Comparison of ENCODE assay signal across 28 mouse cellular contexts in the genomic region with DNA sequence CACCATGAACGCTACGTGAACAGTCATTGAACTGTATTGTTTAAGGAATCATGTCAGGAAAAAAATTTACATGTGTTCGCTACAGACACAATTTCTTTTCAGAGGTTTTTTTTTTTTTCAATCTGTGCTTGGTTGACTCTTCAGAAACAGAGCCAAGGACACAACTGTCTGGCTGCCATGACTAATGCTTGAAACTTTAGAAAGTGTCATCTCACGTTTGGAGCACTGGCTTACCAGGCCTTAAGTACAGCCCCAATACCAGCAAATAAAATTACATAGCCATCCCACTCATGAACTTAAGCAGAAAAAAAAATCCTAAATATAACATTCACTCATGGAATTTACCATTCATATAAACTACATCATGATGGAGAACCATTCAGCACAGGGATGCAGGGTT.
"Had no signal": no experiment of that assay in that cellular context is flagged by ENCODE, and none has a peak within 500 bp of the region (broad histone marks: within the 10 kb centered on the region; RNA-seq: fewer than 3 reads in every experiment).

No protein-coding gene starts in this region.

- H3K27me3 ChIP-seq: heart, embryonic 12.5 days; hindbrain, embryonic 12.5 days; intestine, embryonic 15.5 days; limb, embryonic 12.5 days; liver, embryonic 13.5 days; liver, embryonic 15.5 days had no signal

- H3K4me2 ChIP-seq: heart, embryonic 12.5 days; hindbrain, embryonic 12.5 days; hindbrain, embryonic 14.5 days; intestine, embryonic 15.5 days; limb, embryonic 12.5 days; liver, embryonic 11.5 days; liver, embryonic 13.5 days; liver, embryonic 15.5 days had no signal

- ATAC-seq: hindbrain, embryonic 16.5 days; inflammation-experienced regulatory T-cells, adult 6 months; intestine, embryonic 15.5 days; intestine, postnatal 0 days had no signal

- H3K4me1 ChIP-seq: hindbrain, embryonic 12.5 days; intestine, embryonic 15.5 days; liver, embryonic 13.5 days; liver, embryonic 15.5 days had no signal

- H3K9ac ChIP-seq: heart, embryonic 12.5 days; hindbrain, embryonic 12.5 days; hindbrain, embryonic 14.5 days; intestine, embryonic 15.5 days; limb, embryonic 12.5 days; liver, embryonic 13.5 days; liver, embryonic 15.5 days had no signal

- H3K27ac ChIP-seq: gastrocnemius, adult 2 months; heart, embryonic 10.5 days; hindbrain, embryonic 10.5 days; hindbrain, embryonic 12.5 days; hindbrain, embryonic 14.5 days; intestine, embryonic 15.5 days; layer of hippocampus, adult 2 months; left cerebral cortex, adult 2 months; limb, embryonic 10.5 days; limb, embryonic 12.5 days; liver, embryonic 13.5 days; liver, embryonic 15.5 days had no signal

- H3K36me3 ChIP-seq: heart, embryonic 10.5 days; heart, embryonic 12.5 days; hindbrain, embryonic 10.5 days; hindbrain, embryonic 12.5 days; intestine, embryonic 15.5 days; limb, embryonic 10.5 days; limb, embryonic 12.5 days; liver, embryonic 13.5 days; liver, embryonic 15.5 days had no signal

- H3K9me3 ChIP-seq: heart, embryonic 10.5 days; heart, embryonic 12.5 days; hindbrain, embryonic 10.5 days; hindbrain, embryonic 12.5 days; intestine, embryonic 15.5 days; limb, embryonic 10.5 days; limb, embryonic 12.5 days; liver, embryonic 13.5 days; liver, embryonic 15.5 days had no signal

- H3K4me3 ChIP-seq: gastrocnemius, adult 2 months; heart, embryonic 10.5 days; heart, embryonic 12.5 days; hindbrain, embryonic 10.5 days; hindbrain, embryonic 12.5 days; intestine, embryonic 15.5 days; layer of hippocampus, adult 2 months; left cerebral cortex, adult 2 months; limb, embryonic 10.5 days; limb, embryonic 12.5 days; liver, embryonic 13.5 days; liver, embryonic 15.5 days had no signal

- DNase-seq: gastrocnemius, adult 2 months; gastrocnemius, postnatal 10 days; gastrocnemius, postnatal 25 days; heart, adult 18-20 months; heart, postnatal 10 days; heart, postnatal 4 days; kidney, adult 18-20 months; kidney, adult 8-10 months; kidney, postnatal 10 days; kidney, postnatal 25 days; kidney, postnatal 4 days; liver; liver, embryonic 13.5 days had no signal
